Mouse (Mus musculus): ENCODE measurements around the gene Fam222a.
A peak's percentile ranks its signal among the peaks of the same experiment; 100 is the strongest.

Fam222a gene

GRCm38 (mm10) chr5:114611968-114612608 lies 44.3 kb downstream of the Fam222a start:
- no peak for DNase-seq (ENCODE audit: low spot score)

- DNase-seq (ENCODE audit: low spot score) = no peak
Measured at GRCm38 (mm10) chr5:114614863-114615262, 47.0 kb downstream of the Fam222a start.

GRCm38 (mm10) chr5:114616336-114617061 lies 48.7 kb downstream of the Fam222a start:
- no peak for DNase-seq (ENCODE audit: low spot score)

- no peak for DNase-seq (ENCODE audit: low spot score)
Measured at GRCm38 (mm10) chr5:114617809-114618208, 50.0 kb downstream of the Fam222a start.

- DNase-seq (ENCODE audit: low spot score) = peak; percentile 44
Measured at GRCm38 (mm10) chr5:114618851-114619250, 51.0 kb downstream of the Fam222a start.

- DNase-seq (ENCODE audit: low spot score) = no peak
Measured at GRCm38 (mm10) chr5:114620305-114620704, 52.5 kb downstream of the Fam222a start.

- no peak for DNase-seq (ENCODE audit: low spot score)
Measured at GRCm38 (mm10) chr5:114625590-114625989, 57.8 kb downstream of the Fam222a start.

- no peak for DNase-seq (ENCODE audit: low spot score)
Measured at GRCm38 (mm10) chr5:114631336-114631735, 63.5 kb downstream of the Fam222a start.

GRCm38 (mm10) chr5:114636091-114636490 lies 68.3 kb downstream of the Fam222a start:
- no peak for DNase-seq (ENCODE audit: low spot score)

- DNase-seq (ENCODE audit: low spot score) = peak; percentile 74
Measured at GRCm38 (mm10) chr5:114638769-114639644, 71.2 kb downstream of the Fam222a start.

- DNase-seq (ENCODE audit: low spot score) = no peak
Measured at GRCm38 (mm10) chr5:114639645-114639957, 71.8 kb downstream of the Fam222a start.

GRCm38 (mm10) chr5:114640809-114641208 lies 73.0 kb downstream of the Fam222a start:
- no peak for DNase-seq (ENCODE audit: low spot score)

- no peak for DNase-seq (ENCODE audit: low spot score)
Measured at GRCm38 (mm10) chr5:114644918-114645317, 77.1 kb downstream of the Fam222a start.

- no peak for DNase-seq (ENCODE audit: low spot score)
Measured at GRCm38 (mm10) chr5:114645916-114646315, 78.1 kb downstream of the Fam222a start.

GRCm38 (mm10) chr5:114647211-114647974 lies 79.6 kb downstream of the Fam222a start:
- DNase-seq (ENCODE audit: low spot score) = peak; percentile 43

GRCm38 (mm10) chr5:114648728-114649311 lies 81.0 kb downstream of the Fam222a start:
- DNase-seq (ENCODE audit: low spot score) = no peak

- DNase-seq (ENCODE audit: low spot score) = no peak
Measured at GRCm38 (mm10) chr5:114651002-114651401, 83.2 kb downstream of the Fam222a start.

GRCm38 (mm10) chr5:114651449-114651848 lies 83.6 kb downstream of the Fam222a start:
- no peak for DNase-seq (ENCODE audit: low spot score)

- DNase-seq (ENCODE audit: low spot score) = no peak
Measured at GRCm38 (mm10) chr5:114653656-114654437, 86.0 kb downstream of the Fam222a start.

GRCm38 (mm10) chr5:114655721-114656120 lies 87.9 kb downstream of the Fam222a start:
- no peak for DNase-seq (ENCODE audit: low spot score)

GRCm38 (mm10) chr5:114656305-114656704 lies 88.5 kb downstream of the Fam222a start:
- no peak for DNase-seq (ENCODE audit: low spot score)
